Mouse (Mus musculus): ENCODE results near the gene Lrp10. TPM values are rescaled to one million over a fixed set of nuclear protein-coding genes. Genes with fewer than 3 reads are reported as not detected.
A peak's percentile ranks its signal among the peaks of the same experiment; 100 is the strongest.

Gene Lrp10
- 81.8 TPM for polyA plus RNA-seq (2012; fragmentation: generic; extraction: Trizol)

GRCm38 (mm10) chr14:54463959-54464292, at the start of gene Lrp10:
Lrp10 (plus strand) TSS chr14:54464137.
- Histone ChIP-seq H3K27me3 (ENCODE audit: control insufficient read depth, insufficient read depth, insufficient read length) (no peaks in the 10 kb centered on the region), H3K79me2 (ENCODE audit: control insufficient read depth, insufficient read depth) (peaks cover 6% of the 10 kb centered on the region), H3ac (ENCODE audit: control insufficient read depth, insufficient read length) (peak within 1 kb of the TSS; percentile 30), H3K36me3 (ENCODE audit: control insufficient read depth, insufficient read depth) (peaks cover 15% of the 10 kb centered on the region), H3K4me2 (ENCODE audit: low read depth) (peak within 1 kb of the TSS; percentile 72), H3K4me3 (peak within 1 kb of the TSS; percentile 33)
- TF ChIP-seq REST (IDR thresholded peaks at IDR 0.05; ENCODE audit: insufficient read depth, insufficient read length) = no peak
- peak; percentile 76 for TF ChIP-seq POLR2A (IDR thresholded peaks at IDR 0.05; ENCODE audit: insufficient read length, low read depth)
- TF ChIP-seq USF1 (IDR thresholded peaks at IDR 0.05; ENCODE audit: low read depth) = no peak
- TF ChIP-seq TCF12 (IDR thresholded peaks at IDR 0.05; ENCODE audit: insufficient read depth, poor library complexity, severe bottlenecking) = no peak
- peak in 1 of 3 experiments; percentile 33 for TF ChIP-seq MYOG (IDR thresholded peaks at IDR 0.05; ENCODE audit: control insufficient read depth in 1 of 3, insufficient read depth in 1 of 3, insufficient read length in 2 of 3, low read depth in 2 of 3)
- TF ChIP-seq CEBPB (IDR thresholded peaks at IDR 0.05; ENCODE audit: insufficient read depth, poor library complexity, severe bottlenecking) = no peak
- TF ChIP-seq TCF3 (IDR thresholded peaks at IDR 0.05; ENCODE audit: insufficient read length, low read depth) = no peak
- TF ChIP-seq MAX (IDR thresholded peaks at IDR 0.05; ENCODE audit: low read depth) = no peak
- TF ChIP-seq SRF (IDR thresholded peaks at IDR 0.05; ENCODE audit: control insufficient read depth, insufficient read length, low read depth) = peak; percentile 59
- TF ChIP-seq POLR2AphosphoS2 (IDR thresholded peaks at IDR 0.05; ENCODE audit: insufficient read length, low read depth) = peak; percentile 89
- no peak for TF ChIP-seq MYOD1 (IDR thresholded peaks at IDR 0.05; ENCODE audit: control insufficient read depth in 1 of 3, insufficient read length in 2 of 3, low read depth in 2 of 3)
- TF ChIP-seq E2F4 (IDR thresholded peaks at IDR 0.05; ENCODE audit: insufficient read depth) = no peak

GRCm38 (mm10) chr14:54415241-54416020, 48.5 kb upstream of the Lrp10 start:
- Histone ChIP-seq H3K36me3 (ENCODE audit: control insufficient read depth, insufficient read depth) (no peaks in the 10 kb centered on the region), H3K4me2 (ENCODE audit: low read depth) (no peak overlapping the region), H3K27me3 (ENCODE audit: control insufficient read depth, insufficient read depth, insufficient read length) (no peaks in the 10 kb centered on the region), H3K4me3 (no peak overlapping the region), H3K79me2 (ENCODE audit: control insufficient read depth, insufficient read depth) (no peaks in the 10 kb centered on the region), H3ac (ENCODE audit: control insufficient read depth, insufficient read length) (no peak overlapping the region)
- TF ChIP-seq CEBPB (IDR thresholded peaks at IDR 0.05; ENCODE audit: insufficient read depth, poor library complexity, severe bottlenecking) = no peak
- no peak for TF ChIP-seq MAX (IDR thresholded peaks at IDR 0.05; ENCODE audit: low read depth)
- TF ChIP-seq USF1 (IDR thresholded peaks at IDR 0.05; ENCODE audit: low read depth) = no peak
- TF ChIP-seq E2F4 (IDR thresholded peaks at IDR 0.05; ENCODE audit: insufficient read depth) = no peak
- no peak for TF ChIP-seq TCF12 (IDR thresholded peaks at IDR 0.05; ENCODE audit: insufficient read depth, poor library complexity, severe bottlenecking)
- no peak for TF ChIP-seq REST (IDR thresholded peaks at IDR 0.05; ENCODE audit: insufficient read depth, insufficient read length)
- TF ChIP-seq SRF (IDR thresholded peaks at IDR 0.05; ENCODE audit: control insufficient read depth, insufficient read length, low read depth) = no peak
- TF ChIP-seq TCF3 (IDR thresholded peaks at IDR 0.05; ENCODE audit: insufficient read length, low read depth) = no peak
- no peak for TF ChIP-seq POLR2A (IDR thresholded peaks at IDR 0.05; ENCODE audit: insufficient read length, low read depth)
- no peak for TF ChIP-seq POLR2AphosphoS2 (IDR thresholded peaks at IDR 0.05; ENCODE audit: insufficient read length, low read depth)

GRCm38 (mm10) chr14:54416229-54416775, 47.6 kb upstream of the Lrp10 start:
- Histone ChIP-seq H3K4me3 (no peak overlapping the region), H3K4me2 (ENCODE audit: low read depth) (no peak overlapping the region), H3ac (ENCODE audit: control insufficient read depth, insufficient read length) (no peak overlapping the region), H3K27me3 (ENCODE audit: control insufficient read depth, insufficient read depth, insufficient read length) (no peaks in the 10 kb centered on the region), H3K36me3 (ENCODE audit: control insufficient read depth, insufficient read depth) (no peaks in the 10 kb centered on the region), H3K79me2 (ENCODE audit: control insufficient read depth, insufficient read depth) (no peaks in the 10 kb centered on the region)
- no peak for TF ChIP-seq SRF (IDR thresholded peaks at IDR 0.05; ENCODE audit: control insufficient read depth, insufficient read length, low read depth)
- TF ChIP-seq USF1 (IDR thresholded peaks at IDR 0.05; ENCODE audit: low read depth) = no peak
- no peak for TF ChIP-seq REST (IDR thresholded peaks at IDR 0.05; ENCODE audit: insufficient read depth, insufficient read length)
- no peak for TF ChIP-seq POLR2AphosphoS2 (IDR thresholded peaks at IDR 0.05; ENCODE audit: insufficient read length, low read depth)
- TF ChIP-seq POLR2A (IDR thresholded peaks at IDR 0.05; ENCODE audit: insufficient read length, low read depth) = no peak
- no peak for TF ChIP-seq MYOG (IDR thresholded peaks at IDR 0.05; ENCODE audit: control insufficient read depth in 1 of 3, insufficient read depth in 1 of 3, insufficient read length in 2 of 3, low read depth in 2 of 3)
- no peak for TF ChIP-seq CEBPB (IDR thresholded peaks at IDR 0.05; ENCODE audit: insufficient read depth, poor library complexity, severe bottlenecking)
- no peak for TF ChIP-seq TCF12 (IDR thresholded peaks at IDR 0.05; ENCODE audit: insufficient read depth, poor library complexity, severe bottlenecking)
- no peak for TF ChIP-seq MAX (IDR thresholded peaks at IDR 0.05; ENCODE audit: low read depth)
- TF ChIP-seq MYOD1 (IDR thresholded peaks at IDR 0.05; ENCODE audit: control insufficient read depth in 1 of 3, insufficient read length in 2 of 3, low read depth in 2 of 3) = no peak
- TF ChIP-seq TCF3 (IDR thresholded peaks at IDR 0.05; ENCODE audit: insufficient read length, low read depth) = no peak
- TF ChIP-seq E2F4 (IDR thresholded peaks at IDR 0.05; ENCODE audit: insufficient read depth) = no peak

DNA sequence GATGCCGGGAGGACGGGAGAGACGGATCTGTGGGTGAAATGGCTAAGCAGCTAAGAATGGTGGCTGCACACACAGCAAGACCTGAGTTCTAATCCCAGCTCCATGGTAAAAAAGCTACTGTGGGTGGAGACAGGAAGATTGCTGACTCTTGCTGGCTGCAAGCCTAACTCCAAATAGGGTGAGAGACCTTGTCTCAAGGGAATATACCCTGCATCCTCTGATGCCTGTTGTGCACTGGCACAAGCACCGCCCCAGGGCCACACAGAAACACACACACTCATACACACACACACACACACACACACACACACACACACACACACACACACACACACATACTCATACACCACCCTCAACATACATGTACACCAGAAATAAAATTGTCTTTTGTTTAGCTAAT, 47.1 kb upstream of the Lrp10 start:
- no peaks in the 10 kb centered on the region for H3K36me3 ChIP-seq (ENCODE audit: control insufficient read depth, insufficient read depth)
- no peak overlapping the region for H3K4me3 ChIP-seq
- H3ac ChIP-seq (ENCODE audit: control insufficient read depth, insufficient read length) = no peak overlapping the region
- TF ChIP-seq E2F4 (IDR thresholded peaks at IDR 0.05; ENCODE audit: insufficient read depth) = no peak
- TF ChIP-seq POLR2A (IDR thresholded peaks at IDR 0.05; ENCODE audit: insufficient read length, low read depth) = no peak
- no peak for TF ChIP-seq TCF12 (IDR thresholded peaks at IDR 0.05; ENCODE audit: insufficient read depth, poor library complexity, severe bottlenecking)
- no peak for TF ChIP-seq SRF (IDR thresholded peaks at IDR 0.05; ENCODE audit: control insufficient read depth, insufficient read length, low read depth)
- TF ChIP-seq REST (IDR thresholded peaks at IDR 0.05; ENCODE audit: insufficient read depth, insufficient read length) = no peak
- no peak for TF ChIP-seq USF1 (IDR thresholded peaks at IDR 0.05; ENCODE audit: low read depth)
- no peak for TF ChIP-seq MAX (IDR thresholded peaks at IDR 0.05; ENCODE audit: low read depth)
- no peak for TF ChIP-seq MYOG (IDR thresholded peaks at IDR 0.05; ENCODE audit: control insufficient read depth in 1 of 3, insufficient read depth in 1 of 3, insufficient read length in 2 of 3, low read depth in 2 of 3)
- TF ChIP-seq TCF3 (IDR thresholded peaks at IDR 0.05; ENCODE audit: insufficient read length, low read depth) = no peak
- no peak for TF ChIP-seq POLR2AphosphoS2 (IDR thresholded peaks at IDR 0.05; ENCODE audit: insufficient read length, low read depth)
- no peak for TF ChIP-seq MYOD1 (IDR thresholded peaks at IDR 0.05; ENCODE audit: control insufficient read depth in 1 of 3, insufficient read length in 2 of 3, low read depth in 2 of 3)
- TF ChIP-seq CEBPB (IDR thresholded peaks at IDR 0.05; ENCODE audit: insufficient read depth, poor library complexity, severe bottlenecking) = no peak
- H3K79me2 ChIP-seq (ENCODE audit: control insufficient read depth, insufficient read depth) = no peaks in the 10 kb centered on the region
- no peaks in the 10 kb centered on the region for H3K27me3 ChIP-seq (ENCODE audit: control insufficient read depth, insufficient read depth, insufficient read length)
- no peak overlapping the region for H3K4me2 ChIP-seq (ENCODE audit: low read depth)

All from myocyte (in vitro differentiated cells).